Mouse (Mus musculus): Measurements from ENCODE around the gene Mpnd.

Mpnd gene

DNA sequence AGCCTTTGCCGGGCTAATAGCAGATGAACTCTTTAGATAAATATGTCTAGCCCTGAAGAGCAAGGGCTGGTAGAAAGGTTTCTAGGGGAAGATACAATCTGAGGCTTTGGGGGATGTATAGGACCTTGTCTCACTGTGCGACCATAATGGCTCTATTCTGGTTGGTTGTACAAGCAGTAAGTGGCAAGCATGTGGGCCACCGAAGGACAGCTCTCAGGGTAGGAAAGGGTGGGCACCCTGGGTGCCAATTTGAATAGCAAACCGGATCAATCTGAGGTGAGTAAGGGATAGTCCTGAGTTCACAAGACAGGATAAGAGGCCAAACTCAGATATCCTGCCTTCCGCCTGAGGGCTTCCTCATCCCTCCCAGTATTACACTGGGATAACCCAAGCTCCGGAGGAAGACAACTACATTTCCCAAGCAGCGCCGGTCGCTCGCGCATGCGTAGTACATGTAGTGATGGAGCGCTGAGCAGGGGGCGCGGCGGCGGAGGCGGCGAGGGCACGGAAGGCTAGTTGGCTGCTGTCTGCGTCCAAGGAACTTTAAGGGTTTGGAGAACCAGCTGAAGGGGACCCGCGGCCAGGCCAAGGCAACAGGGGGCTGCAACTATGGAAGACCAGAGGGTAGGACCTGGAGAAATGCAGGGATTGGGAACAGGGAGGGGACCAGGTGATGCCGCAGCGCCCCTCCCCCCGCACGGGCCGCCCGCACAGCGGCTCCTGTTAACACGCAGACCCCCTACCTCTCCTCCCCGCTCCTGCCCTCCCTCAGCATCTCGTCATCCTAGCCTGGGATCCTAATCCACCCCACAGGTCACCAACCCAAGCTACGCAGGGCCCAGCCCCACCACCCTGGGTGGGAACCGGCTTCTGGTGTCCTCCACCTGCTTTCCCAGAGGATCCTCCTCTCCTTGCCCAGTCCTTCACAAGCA is 19.2 kb upstream of the Mpnd start, which contains the start of gene Fsd1:
Fsd1 (plus strand) TSS at position 480 of the 932 bp plus-strand sequence.
- peak; percentile 88 for DNase-seq

GRCm38 (mm10) chr17:55990278-55990898 is 15.1 kb upstream of the Mpnd start:
- DNase-seq, result no peak

- no peak for DNase-seq
Observed at GRCm38 (mm10) chr17:55996007-55996406, 9.5 kb upstream of the Mpnd start.

- DNase-seq, result no peak
Observed at GRCm38 (mm10) chr17:55999794-56000499, 5.6 kb upstream of the Mpnd start.

GRCm38 (mm10) chr17:56003000-56003399 is 2.5 kb upstream of the Mpnd start:
- DNase-seq, result no peak

- DNase-seq, result no peak
Observed at GRCm38 (mm10) chr17:56006956-56007355, 1.4 kb downstream of the Mpnd start.

GRCm38 (mm10) chr17:56007444-56008355 is 2.2 kb downstream of the Mpnd start:
- peak; percentile 42 for DNase-seq

DNA sequence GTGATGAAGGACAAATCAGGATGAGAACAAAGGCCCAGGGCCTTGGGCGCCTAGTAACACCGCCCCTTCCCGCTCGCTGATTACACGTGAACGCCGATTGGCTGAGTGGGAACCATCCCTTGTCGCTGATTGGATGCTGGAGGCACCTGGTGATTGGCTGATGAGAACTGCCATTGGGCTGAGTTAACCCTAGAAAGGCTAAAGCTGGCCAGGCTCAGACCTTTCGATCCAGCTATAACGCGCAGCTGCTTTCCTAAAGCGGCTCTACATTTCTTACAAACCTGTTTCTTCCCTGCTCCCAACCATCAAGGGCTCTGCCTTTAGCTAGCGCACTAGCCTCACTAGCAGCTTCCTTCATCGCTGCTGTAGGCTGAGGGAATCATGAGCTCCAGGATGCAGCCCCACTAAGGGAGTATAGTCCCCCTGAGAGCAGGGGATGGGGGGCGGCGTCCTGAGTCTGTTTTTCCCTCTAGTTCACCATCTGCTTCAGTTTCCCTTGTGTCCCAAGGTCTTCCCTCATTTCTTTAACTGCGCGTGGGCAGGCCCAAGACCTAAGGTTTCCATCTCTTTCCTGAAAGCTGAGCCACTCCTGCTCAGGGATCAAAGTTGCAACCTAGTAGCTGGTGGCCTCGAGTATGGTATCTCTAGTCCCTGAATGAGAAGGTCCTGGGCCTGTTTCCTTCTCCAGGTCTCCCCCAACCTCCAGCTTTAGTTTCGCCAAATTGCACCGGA is 3.0 kb downstream of the Mpnd start:
- DNase-seq, result peak; percentile 99

DNA sequence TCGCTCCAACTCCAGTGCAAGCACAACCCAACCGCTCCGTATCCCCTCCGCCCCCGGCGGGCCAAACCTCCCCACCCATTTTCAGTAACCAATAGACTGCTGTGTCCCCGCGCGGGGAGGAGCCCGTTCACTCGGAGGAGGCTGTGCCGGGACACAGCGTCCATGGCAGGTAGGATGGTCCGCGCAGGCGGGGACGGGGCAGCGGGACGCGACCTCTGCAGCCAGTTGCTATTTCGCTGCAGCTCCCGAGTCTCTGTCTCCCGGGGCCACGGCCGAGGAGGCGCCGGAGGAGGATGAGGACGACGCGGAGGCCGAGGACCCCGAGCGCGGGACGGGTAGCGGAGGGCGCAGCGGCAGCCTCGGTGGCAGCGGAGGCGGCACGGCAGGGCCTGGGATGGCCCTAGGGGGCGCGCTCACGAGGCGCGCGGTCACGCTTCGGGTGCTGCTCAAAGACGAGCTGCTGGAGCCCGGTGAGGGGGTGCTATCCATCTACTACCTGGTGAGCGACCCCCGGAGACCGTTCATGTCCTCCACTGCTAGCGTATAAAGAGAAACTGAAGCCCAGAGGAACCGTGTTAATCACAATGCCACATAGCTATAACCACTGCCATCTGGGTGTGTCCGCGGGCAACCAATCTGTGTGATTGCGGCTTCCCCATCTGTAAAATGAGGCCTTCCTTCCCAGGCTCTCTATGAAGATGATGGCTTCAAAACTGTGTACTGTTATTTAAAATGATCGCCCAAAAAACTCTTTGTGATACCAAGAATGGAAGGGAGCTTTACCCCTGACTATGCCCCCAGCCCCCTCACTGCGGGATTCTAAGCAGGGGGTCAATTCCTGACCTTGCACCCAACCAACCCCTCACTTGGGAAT is 3.8 kb downstream of the Mpnd start:
- DNase-seq, result peak; percentile 94

DNA sequence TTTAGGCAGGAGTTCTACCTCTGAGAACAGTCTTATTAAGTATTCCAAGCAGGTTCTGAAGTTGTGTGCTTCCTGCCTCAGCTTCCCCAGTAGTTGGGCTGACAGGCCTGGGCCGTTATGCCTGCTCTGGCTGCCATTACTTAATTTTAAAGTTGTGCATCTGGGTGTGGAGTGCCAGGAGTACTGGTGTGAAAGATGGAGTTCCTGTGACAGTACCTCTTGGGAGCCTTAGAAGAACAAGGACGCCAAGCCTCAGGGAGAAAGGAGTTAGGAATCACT is 4.4 kb downstream of the Mpnd start:
- no peak for DNase-seq

DNA sequence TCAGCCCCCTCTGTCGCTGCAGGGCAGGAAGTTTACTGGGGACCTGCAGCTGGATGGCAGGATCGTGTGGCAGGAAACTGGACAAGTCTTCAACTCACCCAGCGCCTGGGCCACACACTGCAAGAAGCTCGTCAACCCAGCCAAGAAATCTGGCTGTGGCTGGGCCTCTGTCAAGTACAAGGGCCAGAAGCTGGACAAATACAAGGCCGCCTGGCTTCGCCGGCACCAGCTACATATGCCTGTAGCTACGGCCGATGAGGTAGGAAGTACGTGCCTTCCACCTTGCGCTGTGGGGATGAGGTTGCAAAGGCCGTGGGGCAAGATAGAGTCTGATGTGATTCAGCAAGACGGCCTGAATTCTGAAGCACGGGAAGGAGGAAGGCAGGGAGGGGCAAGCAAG is 4.7 kb downstream of the Mpnd start:
- no peak for DNase-seq

DNA sequence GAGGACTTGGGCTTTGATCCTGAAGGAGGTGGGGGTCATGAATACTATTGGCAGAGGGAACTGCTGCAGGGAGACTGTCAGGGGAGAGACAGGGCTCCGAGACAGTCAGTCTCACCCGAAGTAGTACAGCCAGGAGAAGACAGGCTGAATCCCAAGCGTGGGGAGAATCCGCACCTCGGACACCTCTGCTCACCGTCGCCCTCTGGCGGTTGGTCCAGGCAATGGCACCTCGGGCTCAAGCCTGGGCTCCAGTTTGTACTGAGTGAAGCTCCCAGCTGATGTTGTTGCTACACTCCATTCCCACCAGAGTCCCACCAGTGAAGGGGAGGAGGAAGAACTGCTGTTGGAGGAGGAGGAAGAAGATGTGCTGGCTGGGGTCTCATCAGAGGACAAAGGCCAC is 5.2 kb downstream of the Mpnd start:
- DNase-seq, result peak; percentile 74

DNA sequence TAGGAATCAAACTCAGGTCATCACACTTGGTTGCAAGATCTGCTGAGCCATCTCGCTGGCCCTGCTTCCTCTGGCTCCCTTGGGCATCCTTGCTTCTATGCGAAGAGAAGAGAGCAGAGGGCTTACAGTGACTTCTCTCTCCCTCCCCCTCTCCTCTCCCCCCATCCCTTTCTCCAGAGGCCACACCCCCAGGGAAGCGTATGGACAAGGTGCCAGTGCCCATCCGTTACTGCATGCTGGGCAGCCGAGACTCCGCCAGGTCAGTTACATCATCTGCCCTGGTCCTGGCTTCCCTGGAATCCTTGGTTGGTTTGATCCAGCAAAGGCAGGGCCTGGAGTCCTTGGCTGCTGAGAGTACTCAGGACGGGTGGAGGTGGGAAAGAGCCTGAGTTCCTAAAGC is 5.9 kb downstream of the Mpnd start:
- DNase-seq, result no peak

DNA sequence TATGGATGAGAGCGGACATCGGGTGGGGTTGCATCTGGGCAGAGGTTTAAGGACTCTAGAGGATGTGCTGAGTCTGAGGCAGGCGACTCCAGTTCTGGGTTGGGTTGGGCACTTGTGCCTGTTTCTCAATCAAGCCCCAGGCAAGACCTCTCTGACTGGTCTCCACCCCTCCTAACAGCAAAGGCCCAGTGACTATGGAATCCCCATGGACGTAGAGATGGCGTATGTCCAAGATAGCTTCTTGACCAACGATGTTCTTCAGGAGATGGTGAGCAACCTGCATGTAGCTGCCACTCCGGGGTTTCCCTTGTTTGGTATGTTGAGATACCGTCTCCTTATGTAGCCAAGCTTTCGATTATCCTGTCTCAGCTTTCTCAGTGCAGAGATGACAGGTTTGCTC is 9.8 kb downstream of the Mpnd start:
- DNase-seq, result no peak

GRCm38 (mm10) chr17:56016382-56016781 is 10.9 kb downstream of the Mpnd start:
- no peak for DNase-seq

DNA sequence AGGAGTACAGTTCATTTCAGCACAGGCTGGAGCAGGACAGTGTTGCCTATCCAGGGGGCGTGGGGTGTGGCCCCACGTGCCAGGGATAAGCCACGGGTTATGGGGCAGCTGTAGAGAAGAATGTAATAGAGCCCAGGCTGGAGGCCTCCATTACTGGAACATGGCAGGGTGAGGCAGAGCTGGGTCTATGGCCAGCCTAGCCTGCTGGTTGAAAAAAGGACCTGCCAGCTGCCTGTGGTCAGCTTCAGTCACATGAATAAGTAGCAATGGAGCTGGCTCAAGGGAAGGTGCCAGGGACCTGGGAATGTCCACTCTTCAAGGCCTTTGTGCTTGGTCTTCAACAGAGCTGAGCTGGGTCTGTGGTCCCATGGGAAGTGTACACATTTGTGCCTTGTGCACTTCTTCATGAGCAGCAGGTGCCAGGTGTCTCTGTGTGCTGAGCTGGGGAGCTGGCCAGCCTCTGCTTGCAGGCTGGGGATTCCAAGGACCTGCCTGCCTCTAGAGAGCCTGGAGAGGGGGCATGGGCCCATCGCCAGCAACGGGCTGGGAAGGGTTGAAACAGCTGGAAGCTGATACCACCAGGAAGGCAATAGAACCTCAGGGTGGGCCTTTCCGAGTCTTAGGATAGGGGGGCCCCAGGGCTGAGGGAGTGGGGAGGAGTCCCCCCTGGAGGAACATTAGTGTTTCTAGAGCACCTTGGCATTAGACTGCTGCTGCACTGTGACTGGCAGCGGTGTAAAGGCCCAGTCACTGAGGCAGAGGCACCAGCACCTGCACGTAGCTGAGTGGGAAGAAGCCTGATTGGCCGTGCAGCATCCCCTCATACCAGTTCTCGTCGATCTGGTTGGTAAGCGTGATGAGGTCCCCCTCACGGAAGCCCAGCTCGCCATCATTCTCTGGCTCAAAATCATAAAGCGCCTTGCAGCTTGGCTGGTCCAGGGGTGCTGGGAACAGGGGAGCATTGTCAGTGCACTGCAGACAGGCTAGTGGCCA is 11.6 kb downstream of the Mpnd start:
- DNase-seq, result no peak

DNA sequence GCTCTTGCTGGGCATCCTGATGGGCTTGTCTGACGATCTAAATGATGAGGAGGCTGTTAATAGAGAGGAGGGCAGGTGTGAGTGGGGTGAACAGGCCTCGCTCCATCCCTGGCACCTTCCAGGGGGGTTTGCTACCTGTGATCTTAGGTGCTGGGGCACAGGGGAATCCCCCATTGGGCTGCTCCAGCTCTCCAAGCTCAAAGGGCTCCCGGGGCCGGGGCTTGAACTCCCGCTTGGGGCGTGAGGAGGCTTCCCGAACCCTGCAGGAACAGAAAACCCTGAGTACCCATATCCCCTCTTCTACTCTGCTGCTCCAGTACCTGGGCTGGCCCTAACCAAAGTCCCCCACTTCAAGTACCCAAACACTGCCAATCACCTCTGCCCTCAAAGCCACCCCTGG is 12.3 kb downstream of the Mpnd start:
- no peak for DNase-seq

- DNase-seq, result no peak
Observed at GRCm38 (mm10) chr17:56018347-56019131, 13.0 kb downstream of the Mpnd start.

Data from retina, postnatal 1 day (tissue).